Mouse (Mus musculus) left cerebral cortex, adult 18-20 months (tissue): ENCODE results near the gene Olfr721-ps1. TPM values are rescaled to one million over a fixed set of nuclear protein-coding genes. Genes with fewer than 3 reads are reported as not detected.

Source experiments
- DNase-seq, 2 experiments: peaks; one replicate each; pipeline ENCODE4 v3.0.0; 2021 to 2022; ENCODE audit warnings: low spot score in 2 of 2, mixed read lengths in 1 of 2
- long read RNA-seq, 2 experiments: library from polyadenylated mRNA; stranded (forward); transcript quantifications; one replicate each; pipeline ENCODE4 v2.0.0; 2021
- total RNA-seq, 2 experiments: library from RNA; stranded (reverse); gene quantifications; 2 replicates each; pipeline ENCODE4 v1.2.3; 2021

Gene Olfr721-ps1
- total RNA-seq: not detected
- long read RNA-seq, experiment 1: 0 reads
- long read RNA-seq, experiment 2: 0 reads

DNA sequence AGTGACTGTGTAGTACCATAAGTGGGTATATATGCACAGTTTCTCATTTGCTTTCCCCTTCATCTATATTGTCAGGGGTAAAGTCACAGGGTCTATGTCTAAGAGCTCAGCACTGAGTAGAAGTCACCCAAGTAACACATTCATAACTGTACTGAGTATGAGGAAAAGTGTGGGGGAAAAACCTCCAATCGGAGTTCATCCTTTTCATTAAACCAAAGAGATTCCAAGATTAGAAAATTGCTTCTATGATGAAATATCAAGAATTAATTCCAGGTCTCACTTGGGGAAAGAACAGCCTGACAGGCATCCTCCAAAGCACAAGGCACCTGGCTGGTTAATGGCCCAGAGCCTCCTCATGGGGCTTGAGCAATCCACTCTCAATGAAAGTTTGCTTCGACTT is at the start of gene Olfr721-ps1:
Gene Olfr721-ps1 (plus strand): TSS at position 301 of the 400 bp plus-strand sequence.
- DNase-seq: no peak

GRCm38 (mm10) chr14:14351721-14352590 is 49.1 kb upstream of the Olfr721-ps1 start:
- no peak for DNase-seq

DNA sequence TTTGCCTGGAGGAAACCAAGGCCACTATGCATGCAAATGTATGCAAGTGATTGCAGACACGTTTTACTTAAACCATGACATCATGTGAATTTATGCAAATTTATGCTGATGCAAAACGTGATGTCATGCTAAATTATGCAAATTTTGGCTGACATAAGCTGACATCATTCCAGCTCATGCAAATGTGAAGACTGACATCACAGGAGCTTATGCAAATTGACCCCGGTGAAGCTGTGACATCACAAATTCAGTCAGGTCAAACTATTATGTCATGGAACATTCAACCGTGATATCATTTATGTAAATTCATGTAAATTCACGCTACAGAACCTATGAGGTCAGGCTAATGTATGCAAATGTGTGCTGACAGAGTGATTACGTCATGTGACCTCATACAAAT is 48.5 kb upstream of the Olfr721-ps1 start:
- DNase-seq: no peak

DNA sequence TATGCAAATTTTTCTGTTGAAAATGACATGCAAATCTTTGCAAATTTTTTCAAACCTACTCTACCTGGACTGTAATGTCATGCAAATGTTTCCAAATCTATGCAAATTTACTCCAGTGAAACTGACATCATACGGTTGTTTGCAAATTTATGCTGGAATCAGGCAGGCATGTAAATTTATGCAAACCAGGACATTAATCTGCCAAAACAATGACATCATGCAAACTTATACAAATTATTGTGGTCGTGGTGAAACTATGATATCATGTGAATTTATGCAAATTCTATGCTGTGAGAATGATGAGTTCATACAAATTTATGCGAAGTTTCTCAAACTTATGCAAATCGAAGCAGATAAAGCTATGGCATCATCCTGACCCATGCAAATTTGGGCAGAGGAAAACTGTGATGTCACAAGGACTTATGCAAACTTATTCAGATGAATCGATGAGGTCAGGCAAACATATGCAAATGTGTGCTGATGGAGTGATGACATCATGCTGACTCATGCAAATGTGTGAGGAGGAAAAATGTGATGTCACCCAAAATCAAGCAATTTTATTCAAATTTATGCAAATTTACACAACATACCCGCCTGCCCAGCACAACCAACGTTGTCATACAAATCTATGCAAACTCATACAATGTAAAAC is 47.9 kb upstream of the Olfr721-ps1 start:
- DNase-seq: no peak

DNA sequence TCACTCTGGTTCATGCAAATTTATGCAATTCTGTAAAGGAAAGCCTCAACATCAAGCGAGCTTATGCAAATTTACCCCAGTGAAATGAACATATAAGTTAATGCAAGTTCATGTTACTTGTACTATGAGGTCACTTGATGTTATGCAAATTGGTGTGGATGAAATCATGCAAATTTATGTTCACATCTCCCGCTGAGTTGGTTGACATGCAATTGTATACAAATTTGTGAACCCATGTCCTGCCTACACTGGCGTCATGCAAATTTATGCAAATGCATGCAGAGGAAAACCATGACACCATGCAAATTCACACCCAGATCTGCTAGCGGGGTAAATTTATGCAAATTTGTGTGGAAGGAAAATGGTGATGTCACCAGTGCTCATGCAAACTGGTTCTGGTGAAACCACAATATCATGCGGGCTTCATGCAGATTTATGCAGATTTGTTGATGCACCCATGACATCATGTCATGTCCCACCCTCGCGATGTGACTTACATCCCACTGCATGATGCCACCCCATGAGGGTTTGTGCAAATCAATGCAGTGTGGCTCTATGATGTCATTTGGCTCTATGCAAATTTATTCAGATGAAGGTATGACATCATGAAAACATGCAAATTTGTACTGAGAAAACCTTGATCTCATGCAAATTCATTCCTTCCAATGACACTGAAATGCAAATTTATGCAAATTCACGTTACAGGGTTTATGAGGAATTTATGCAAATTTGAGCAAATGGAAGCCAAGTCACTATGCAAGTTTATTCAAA is 47.2 kb upstream of the Olfr721-ps1 start:
- no peak for DNase-seq

- DNase-seq: no peak
Observed at GRCm38 (mm10) chr14:14354511-14355359, 46.4 kb upstream of the Olfr721-ps1 start.

GRCm38 (mm10) chr14:14355360-14355646 is 45.8 kb upstream of the Olfr721-ps1 start:
- DNase-seq: no peak

DNA sequence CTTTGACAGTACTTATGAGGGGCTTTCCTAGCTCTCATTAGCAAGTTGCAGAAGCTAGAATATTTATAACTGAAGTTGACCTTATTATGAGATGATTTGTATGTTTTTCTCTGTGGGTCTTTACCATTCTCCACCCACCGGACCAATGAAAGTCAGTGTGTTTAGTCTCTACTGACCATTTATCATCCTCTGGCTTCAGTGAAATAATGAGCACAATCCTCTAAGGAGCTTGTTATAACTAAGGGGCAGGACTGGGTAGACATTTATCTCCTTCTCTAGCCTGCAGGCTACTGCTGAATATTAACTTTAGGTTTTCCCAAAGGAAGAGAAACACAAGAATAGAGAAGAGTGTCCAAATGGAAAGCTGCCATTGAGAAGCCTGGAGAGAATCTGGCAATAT is 5.6 kb upstream of the Olfr721-ps1 start:
- no peak for DNase-seq

DNA sequence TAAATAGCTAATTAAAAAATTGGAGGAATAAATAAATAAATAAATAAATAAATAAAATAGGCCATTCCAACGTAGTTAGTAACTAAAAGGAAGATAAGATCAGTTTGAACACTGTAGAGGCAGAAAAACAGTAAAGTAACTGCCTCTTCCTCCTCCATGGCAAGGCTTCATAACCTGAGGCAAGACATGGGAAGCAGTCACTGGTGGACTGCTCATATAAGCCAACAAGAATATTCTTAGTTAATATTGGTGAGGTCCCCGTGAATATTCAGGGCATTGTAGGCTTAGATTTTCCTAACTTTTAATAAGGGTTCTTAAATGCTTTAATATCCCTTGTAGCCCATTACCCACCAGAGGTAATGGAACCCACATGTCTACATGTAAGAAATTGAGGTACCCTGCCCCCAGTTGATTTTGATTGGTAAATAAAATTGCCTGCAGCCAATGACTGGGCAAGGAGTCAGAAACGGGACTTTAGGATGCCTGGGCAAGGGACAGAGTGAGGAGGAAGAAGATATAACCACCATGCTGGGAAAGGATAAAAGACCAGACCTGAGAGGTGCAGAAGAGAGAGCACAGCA is 35.1 kb downstream of the Olfr721-ps1 start:
- no peak for DNase-seq

Other genes starting within 250 kb of the Olfr721-ps1 start
- not detected for gene Olfr720, start 214.5 kb upstream of the Olfr721-ps1 start, total RNA-seq
- gene Olfr31, start 78.5 kb upstream of the Olfr721-ps1 start, total RNA-seq: not detected
- 1 to 10 TPM; 3.4 TPM for gene Il3ra, start 55.0 kb upstream of the Olfr721-ps1 start, total RNA-seq